Mouse (Mus musculus) left cerebral cortex, postnatal 25 days (tissue): ENCODE results near the gene Megf6. TPM values are rescaled to one million over a fixed set of nuclear protein-coding genes. Genes with fewer than 3 reads are reported as not detected.

Source experiments
- DNase-seq, 2 experiments: peaks; one replicate each; pipeline ENCODE4 v3.0.0; 2022; ENCODE audit warnings: low spot score in 2 of 2, mixed read lengths in 1 of 2
- intact Hi-C: fragments of 180-260 bp; cut with DNase I; formaldehyde crosslinking; loops from one replicate; pipeline ENCODE4 v1.15.1; 2025
- total RNA-seq, 2 experiments: library from RNA; stranded (reverse); gene quantifications; 2 replicates each; pipeline ENCODE4 v1.2.3; 2021

Gene Megf6
- total RNA-seq = 1 to 10 TPM; 3.6 to 5.8 TPM

GRCm38 (mm10) chr4:154170506-154171150, at the start of gene Megf6:
Gene Megf6, plus strand, starts transcription at chr4:154170730.
- no peak for DNase-seq
- intact Hi-C loops = loop anchor here (2.0 kb wide), 1 partner anchor 130 kb away; the partner anchor contains the start of gene Arhgef16

- intact Hi-C loops = no loop called here
- no peak for DNase-seq
Observed at GRCm38 (mm10) chr4:154121800-154122199, 48.7 kb upstream of the Megf6 start.

- DNase-seq = no peak
- intact Hi-C loops = no loop called here
Observed at GRCm38 (mm10) chr4:154122374-154122773, 48.2 kb upstream of the Megf6 start.

- DNase-seq = no peak
- intact Hi-C loops = no loop called here
Observed at GRCm38 (mm10) chr4:154123553-154123952, 47.0 kb upstream of the Megf6 start.

- intact Hi-C loops = no loop called here
Observed at GRCm38 (mm10) chr4:154125202-154125601, 45.3 kb upstream of the Megf6 start.

GRCm38 (mm10) chr4:154127273-154127672, 43.3 kb upstream of the Megf6 start:
- DNase-seq = no peak
- intact Hi-C loops = no loop called here

More at GRCm38 (mm10) chr4:154125202-154125601, 45.3 kb upstream of the Megf6 start:
- no peak for DNase-seq

- no peak for DNase-seq
- intact Hi-C loops = no loop called here
Observed at GRCm38 (mm10) chr4:154129950-154130349, 40.6 kb upstream of the Megf6 start.

- intact Hi-C loops = no loop called here
- DNase-seq = no peak
Observed at GRCm38 (mm10) chr4:154131894-154132293, 38.6 kb upstream of the Megf6 start.

GRCm38 (mm10) chr4:154134803-154135202, 35.7 kb upstream of the Megf6 start:
- no peak for DNase-seq
- intact Hi-C loops = no loop called here

- DNase-seq = no peak
- intact Hi-C loops = no loop called here
Observed at GRCm38 (mm10) chr4:154137139-154137538, 33.4 kb upstream of the Megf6 start.

- intact Hi-C loops = loop anchor here (10.0 kb wide), 1 partner anchor 185 kb away; the partner anchor contains the start of gene A430005L14Rik
Observed at GRCm38 (mm10) chr4:154139671-154140181, 30.8 kb upstream of the Megf6 start.

GRCm38 (mm10) chr4:154140182-154140212, 30.5 kb upstream of the Megf6 start, which contains the start of gene Trp73:
Gene Trp73, minus strand, starts transcription at chr4:154140208.
- intact Hi-C loops = loop anchor here (10.0 kb wide), 1 partner anchor 185 kb away; the partner anchor contains the start of gene A430005L14Rik
- DNase-seq = no peak

More at GRCm38 (mm10) chr4:154139671-154140181, 30.8 kb upstream of the Megf6 start:
- no peak for DNase-seq

- intact Hi-C loops = loop anchor here (10.0 kb wide), 1 partner anchor 186 kb away; the partner anchor contains the start of gene A430005L14Rik
- no peak for DNase-seq
Observed at GRCm38 (mm10) chr4:154140213-154141008, 30.1 kb upstream of the Megf6 start.

GRCm38 (mm10) chr4:154141009-154141867, 29.3 kb upstream of the Megf6 start:
- intact Hi-C loops = loop anchor here (10.0 kb wide), 1 partner anchor 186 kb away; the partner anchor contains the start of gene A430005L14Rik

GRCm38 (mm10) chr4:154142211-154143040, 28.1 kb upstream of the Megf6 start, which contains the start of gene Wrap73:
Gene Wrap73, plus strand, starts transcription at chr4:154142372.
- DNase-seq = peak; percentile 90 to 93
- intact Hi-C loops = loop anchor here (10.0 kb wide), 1 partner anchor 188 kb away; the partner anchor contains the start of gene A430005L14Rik

More at GRCm38 (mm10) chr4:154141009-154141867, 29.3 kb upstream of the Megf6 start:
- DNase-seq = no peak

GRCm38 (mm10) chr4:154144712-154145111, 25.8 kb upstream of the Megf6 start:
- intact Hi-C loops = loop anchor here (10.0 kb wide), 1 partner anchor 190 kb away; the partner anchor contains the start of gene A430005L14Rik
- DNase-seq = no peak

GRCm38 (mm10) chr4:154146342-154146741, 24.2 kb upstream of the Megf6 start:
- intact Hi-C loops = loop anchor here (10.0 kb wide), 1 partner anchor 192 kb away; the partner anchor contains the start of gene A430005L14Rik
- peak in 1 of 2 experiments; percentile 63 for DNase-seq

GRCm38 (mm10) chr4:154154104-154154503, 16.4 kb upstream of the Megf6 start:
- DNase-seq = no peak
- intact Hi-C loops = no loop called here

GRCm38 (mm10) chr4:154156050-154156449, 14.5 kb upstream of the Megf6 start:
- intact Hi-C loops = loop anchor here (5.0 kb wide), 1 partner anchor 144 kb away; the partner anchor contains the start of gene Lrrc47
- DNase-seq = no peak
